ENCODE assay signal across 13 mouse cellular contexts in genomic region chr12:91607678-91608077, GRCm38 (mm10). TPM values are rescaled to one million over a fixed set of nuclear protein-coding genes. Genes with fewer than 3 reads are reported as not detected.
DNase-seq lines count a peak whose midpoint lies in the region.
"Had no signal": no experiment of that assay in that cellular context is flagged by ENCODE, and none has a peak within 500 bp of the region (broad histone marks: within the 10 kb centered on the region; RNA-seq: fewer than 3 reads in every experiment).

No protein-coding gene starts in this region.

- intact Hi-C loops in left cerebral cortex, postnatal 4 days (cut with DNase I): no loop called here
- intact Hi-C loops in left cerebral cortex, postnatal 10 days (cut with DNase I): no loop called here

- DNase-seq in cerebellum, postnatal 10 days: peak; percentile 56 to 58
- no peak for DNase-seq in cerebellum, adult 9-11 months
- DNase-seq in left cerebral cortex, postnatal 4 days: peak; percentile 66
- no peak for DNase-seq in left cerebral cortex, postnatal 10 days (ENCODE audit: extremely low spot score in 1 of 2, low spot score in 2 of 2)
- DNase-seq in MN1 (ENCODE audit: low spot score): peak; percentile 18
- peak; percentile 78 for DNase-seq in retina, postnatal 1 day
- no peak for DNase-seq in spleen, postnatal 36 days (ENCODE audit: low spot score in 2 of 2)
- DNase-seq: adrenal gland, postnatal 25 days; heart, postnatal 4 days; kidney, adult 8-10 months; kidney, postnatal 10 days; right cerebral cortex, postnatal 4 days; thymus, postnatal 36 days had no signal

RNA-seq across cellular contexts. Expression of gene Gtf2a1, which starts 17.4 kb away (rescaled TPM):
- total RNA-seq in left cerebral cortex, postnatal 4 days (2021): 10 to 100 TPM; 62.1 to 64.0 TPM
- total RNA-seq in left cerebral cortex, postnatal 10 days (2021): 10 to 100 TPM; 49.5 to 52.7 TPM

Comparison
In these comparisons a context has a peak if more than half of its experiments do, and no peak if none do; other contexts are left out.
1. DNase-seq: peak in cerebellum, postnatal 10 days (2 of 2), left cerebral cortex, postnatal 4 days (single experiment), MN1 (single experiment) and retina, postnatal 1 day (single experiment); none in cerebellum, adult 9-11 months (single experiment), left cerebral cortex, postnatal 10 days (0 of 2) and spleen, postnatal 36 days (0 of 2).